Mouse (Mus musculus) small intestine, adult 2 months (tissue): ENCODE measurements around the gene Bag5. TPM values are rescaled to one million over a fixed set of nuclear protein-coding genes. Genes with fewer than 3 reads are reported as not detected.
A peak's percentile ranks its signal among the peaks of the same experiment; 100 is the strongest.

Experiments used
- H3K27ac ChIP-seq: fragments of 200-500 bp; 2 replicates; pipeline ENCODE4 v1.5.1; 2012; ENCODE audit warnings: low read depth, low read length, control low read depth, inconsistent platforms; ENCODE audit not compliant: insufficient read depth
- H3K27me3 ChIP-seq: fragments of 200-500 bp; 2 replicates; pipeline ENCODE4 v1.6.1; 2012; ENCODE audit warnings: mild to moderate bottlenecking, moderate library complexity, low read length, inconsistent platforms; ENCODE audit not compliant: control insufficient read depth, insufficient read depth
- H3K36me3 ChIP-seq: fragments of 200-500 bp; 2 replicates; pipeline ENCODE4 v1.6.1; 2012; ENCODE audit warnings: mild to moderate bottlenecking, low read length, control low read depth, inconsistent platforms; ENCODE audit not compliant: control insufficient read depth, insufficient read depth
- H3K4me1 ChIP-seq: fragments of 200-500 bp; 2 replicates; pipeline ENCODE4 v1.6.1; 2012; ENCODE audit warnings: low read length, inconsistent platforms, mixed read lengths; ENCODE audit not compliant: control insufficient read depth, insufficient read depth, insufficient read length
- H3K4me3 ChIP-seq: fragments of 200-500 bp; 2 replicates; pipeline ENCODE4 v1.5.1; 2012; ENCODE audit warnings: low read depth, mild to moderate bottlenecking, control low read depth, inconsistent platforms, low read length, moderate library complexity
- CTCF ChIP-seq: fragments of 200-500 bp; IDR thresholded peaks from 2 replicates; pipeline ENCODE4 v1.5.1; 2012; ENCODE audit warnings: low read depth, mild to moderate bottlenecking, control low read depth, inconsistent platforms, low read length, moderate library complexity, mixed read lengths; ENCODE audit not compliant: insufficient replicate concordance, insufficient read length; ENCODE audit errors: extremely low read depth
- POLR2A ChIP-seq: fragments of 200-500 bp; IDR thresholded peaks from 2 replicates; pipeline ENCODE4 v1.6.1; 2012; ENCODE audit warnings: low read depth, mild to moderate bottlenecking, control low read depth, inconsistent platforms, low read length, moderate library complexity
- WGBS: fragments of 180-500 bp; shearing (Covaris S2); methylation state at CpG from one replicate; pipeline ENCODE4 v1.1.7; 2018; 5-methylcytosine and 5-hydroxymethylcytosine counted together
- polyA plus RNA-seq: library from polyadenylated mRNA; depleted of rRNA; stranded (reverse); fragments of >200 nt; gene quantifications from 2 replicates; pipeline ENCODE4 v1.2.3, GENCODE M21; 2012

The Bag5 gene
- polyA plus RNA-seq, 1 experiment: 5.5 TPM

GRCm38 (mm10) chr12:111669961-111670360 is 43.1 kb downstream of the Bag5 start:
- 80% methylated on average over 8 of the region's 8 CpGs for whole genome bisulfite sequencing
- Histone ChIP-seq H3K4me3 (peak overlapping the region; percentile 81), H3K27me3 (no peaks in the 10 kb centered on the region), H3K27ac (0 out of 2 replicates have a peak overlapping the region, but pooled peaks have one; percentile 22), H3K4me1 (peaks cover 23% of the 10 kb centered on the region), H3K36me3 (peaks cover 7% of the 10 kb centered on the region; the same call in 1 of the 2 replicates)
- TF ChIP-seq CTCF (no peak), POLR2A (no peak)

DNA sequence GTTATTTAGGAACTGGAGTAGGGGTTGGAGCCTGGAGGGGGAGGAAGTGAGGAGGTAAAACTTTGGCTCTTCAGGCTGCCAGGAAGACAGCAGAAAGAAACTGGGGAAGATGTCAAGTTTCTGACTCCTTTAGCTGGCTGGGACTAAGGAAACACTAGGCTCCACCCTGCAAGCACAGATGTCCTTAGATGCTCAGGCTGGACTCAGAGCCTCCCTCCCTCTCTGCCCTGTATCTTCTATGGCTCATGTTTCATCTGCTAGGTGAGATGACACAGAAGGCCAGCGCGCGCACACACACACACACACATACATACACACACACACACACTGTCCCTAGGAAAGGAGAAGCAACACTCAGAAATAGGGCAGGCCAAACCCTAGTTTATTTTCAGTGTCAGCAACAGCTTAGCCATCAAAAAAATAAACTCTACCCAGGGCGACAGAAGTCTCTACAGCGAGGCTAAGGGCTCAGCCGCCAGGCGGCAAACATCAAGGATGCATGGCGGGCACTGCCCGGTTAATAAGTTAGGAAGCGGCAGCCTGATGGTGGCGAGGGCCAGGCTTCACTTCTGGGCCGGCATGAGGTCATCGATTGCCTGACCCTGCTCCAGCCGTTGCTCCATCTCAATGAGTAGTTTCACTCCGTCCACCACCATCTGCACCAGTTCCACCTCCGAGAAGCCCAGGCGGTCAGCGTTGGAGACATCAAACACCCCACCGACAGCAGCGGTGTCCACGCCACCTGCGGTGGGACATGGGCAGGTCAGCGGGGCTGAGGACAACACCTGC is 43.9 kb downstream of the Bag5 start:
- Histone ChIP-seq H3K4me3 (peak overlapping the region; percentile 81), H3K36me3 (peaks cover 7% of the 10 kb centered on the region; the same call in 1 of the 2 replicates), H3K27me3 (no peaks in the 10 kb centered on the region), H3K4me1 (peaks cover 23% of the 10 kb centered on the region), H3K27ac (peak overlapping the region; percentile 48; the same call in 1 of the 2 replicates)
- 75% methylated on average over 23 of the region's 23 CpGs for WGBS
- TF ChIP-seq POLR2A (no peak), CTCF (no peak)

DNA sequence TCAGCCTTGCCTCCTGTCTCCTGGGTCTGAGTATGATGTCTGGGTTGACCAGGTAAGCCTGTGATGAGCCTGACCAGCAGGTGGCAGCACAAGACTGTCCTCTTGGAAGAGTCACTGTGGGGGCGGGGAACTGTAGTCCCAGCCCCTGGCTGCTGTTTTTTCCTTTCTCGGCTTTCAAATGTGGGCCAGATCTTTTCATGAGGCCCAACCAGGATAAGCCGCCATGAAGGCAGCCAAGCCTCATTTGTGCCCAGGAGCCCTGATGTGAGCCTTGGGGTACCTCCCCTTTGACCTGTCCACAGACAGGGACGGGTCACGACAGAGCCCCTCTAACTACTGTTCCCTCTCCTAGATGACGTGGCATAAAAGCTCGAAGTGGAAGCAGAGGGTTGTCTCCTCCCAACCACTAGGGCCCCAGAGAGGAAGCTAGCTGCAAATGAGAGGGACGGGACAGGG is 44.6 kb downstream of the Bag5 start:
- WGBS: 27% methylated on average over 8 of the region's 8 CpGs
- TF ChIP-seq CTCF (peak; percentile 98), POLR2A (no peak)
- no peaks in the 10 kb centered on the region for H3K27me3 ChIP-seq
- H3K4me3 ChIP-seq: peak overlapping the region; percentile 20; the same call in 1 of the 2 replicates
- H3K27ac ChIP-seq: peak overlapping the region; percentile 68
- peaks cover 23% of the 10 kb centered on the region for H3K4me1 ChIP-seq
- H3K36me3 ChIP-seq: peaks cover 7% of the 10 kb centered on the region; the same call in 1 of the 2 replicates

GRCm38 (mm10) chr12:111667421-111667820 is 45.6 kb downstream of the Bag5 start:
- Histone ChIP-seq H3K4me3 (no peak overlapping the region), H3K27me3 (no peaks in the 10 kb centered on the region), H3K27ac (no peak overlapping the region), H3K4me1 (peaks cover 20% of the 10 kb centered on the region), H3K36me3 (peaks cover 7% of the 10 kb centered on the region; the same call in 1 of the 2 replicates)
- no peak for TF ChIP-seq CTCF
- no peak for TF ChIP-seq POLR2A
- WGBS: 88% methylated on average over 5 of the region's 5 CpGs

DNA sequence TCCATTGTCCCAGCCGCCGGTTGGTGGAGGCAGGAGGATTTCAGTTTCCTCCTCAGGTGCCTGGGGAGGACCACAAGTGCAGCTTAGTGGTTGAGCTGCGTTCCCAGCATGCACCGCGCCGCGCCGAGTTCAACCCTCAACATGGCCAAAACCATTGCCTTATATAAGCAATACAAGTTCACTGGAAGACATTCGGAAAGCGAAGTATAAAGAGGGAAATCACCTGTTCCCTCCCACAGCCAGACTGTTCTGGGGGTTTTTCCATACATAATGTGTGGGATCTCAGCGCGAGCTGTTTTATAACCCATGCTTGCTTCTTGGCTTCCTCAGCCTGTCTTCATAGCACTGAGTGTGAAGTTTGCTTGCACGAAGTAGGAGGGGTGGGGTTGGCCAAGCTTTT is 46.7 kb downstream of the Bag5 start:
- Histone ChIP-seq H3K4me3 (no peak overlapping the region), H3K4me1 (peaks cover 16% of the 10 kb centered on the region), H3K27ac (no peak overlapping the region), H3K27me3 (no peaks in the 10 kb centered on the region), H3K36me3 (peaks cover 7% of the 10 kb centered on the region; the same call in 1 of the 2 replicates)
- TF ChIP-seq CTCF: no peak
- TF ChIP-seq POLR2A: no peak
- WGBS: 78% methylated on average over 13 of the region's 13 CpGs

- WGBS: 79% methylated on average over 13 of the region's 13 CpGs
- peaks cover 6% of the 10 kb centered on the region for H3K4me1 ChIP-seq
- TF ChIP-seq POLR2A (no peak), CTCF (no peak)
- peaks cover 4% of the 10 kb centered on the region; the same call in 1 of the 2 replicates for H3K36me3 ChIP-seq
- H3K27me3 ChIP-seq: no peaks in the 10 kb centered on the region
- no peak overlapping the region for H3K4me3 ChIP-seq
- no peak overlapping the region for H3K27ac ChIP-seq
These were observed 47.8 kb downstream of the Bag5 start for GRCm38 (mm10) chr12:111665041-111665880.
